Mouse (Mus musculus) small intestine, adult 2 months (tissue): ENCODE measurements around the gene Otud7a.

Source experiments
- CTCF ChIP-seq: fragments of 200-500 bp; IDR thresholded peaks from 2 replicates; pipeline ENCODE4 v1.5.1; 2012; ENCODE audit warnings: low read depth, mild to moderate bottlenecking, control low read depth, inconsistent platforms, low read length, moderate library complexity, mixed read lengths; ENCODE audit not compliant: insufficient replicate concordance, insufficient read length; ENCODE audit errors: extremely low read depth
- POLR2A ChIP-seq: fragments of 200-500 bp; IDR thresholded peaks from 2 replicates; pipeline ENCODE4 v1.6.1; 2012; ENCODE audit warnings: low read depth, mild to moderate bottlenecking, control low read depth, inconsistent platforms, low read length, moderate library complexity

DNA sequence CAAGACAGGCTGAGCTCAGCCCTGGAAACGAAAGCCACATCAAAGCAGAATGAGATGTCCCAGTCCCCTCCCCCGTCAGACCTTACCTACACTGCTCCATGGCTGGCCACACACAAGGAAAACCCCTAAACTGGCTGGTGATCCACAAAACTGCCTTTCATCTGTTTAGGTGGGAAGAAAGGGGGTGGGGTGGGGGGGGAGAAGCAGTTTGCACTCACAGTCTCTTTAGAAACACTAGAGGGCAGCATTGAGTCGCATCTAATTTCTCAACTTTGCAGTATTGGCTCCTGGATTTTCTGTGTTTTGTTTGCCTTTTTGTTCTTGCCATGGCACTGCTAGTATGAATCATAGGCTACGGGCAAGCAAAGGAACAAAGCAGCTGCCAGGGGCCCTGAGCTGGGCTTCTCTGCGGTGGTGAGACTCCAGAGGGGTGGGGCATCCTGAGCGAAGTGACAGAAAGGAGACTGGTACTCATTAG lies 308.8 kb downstream of the Otud7a start:
- TF ChIP-seq POLR2A (no peak), CTCF (peak; percentile 63; the same call in 1 of the 2 replicates)
